Mouse (Mus musculus) C2C12 (cell line): ENCODE data around the gene Bbs5.

ENCODE experiments used
- CEBPB ChIP-seq: IDR thresholded peaks from one replicate; pipeline ENCODE4 v1.6.1; 2011; ENCODE audit warnings: low read depth, mild to moderate bottlenecking, control low read depth, moderate library complexity
- CTCF ChIP-seq: IDR thresholded peaks from one replicate; pipeline ENCODE4 v1.5.1; 2011; ENCODE audit not compliant: control insufficient read depth, insufficient read depth, insufficient read length
- FOSL1 ChIP-seq: IDR thresholded peaks from one replicate; pipeline ENCODE4 v1.8.0; 2011; ENCODE audit warnings: mild to moderate bottlenecking, low read length; ENCODE audit not compliant: poor library complexity, insufficient read depth, severe bottlenecking
- MAX ChIP-seq: IDR thresholded peaks from one replicate; pipeline ENCODE4 v1.6.1; 2011; ENCODE audit warnings: mild to moderate bottlenecking, control low read depth
- MYOD1 ChIP-seq: IDR thresholded peaks from one replicate; pipeline ENCODE4 v1.6.1; 2011; ENCODE audit warnings: low read depth; ENCODE audit not compliant: control insufficient read depth, insufficient read length
- MYOG ChIP-seq: IDR thresholded peaks from one replicate; pipeline ENCODE4 v1.6.1; 2011; ENCODE audit not compliant: control insufficient read depth, insufficient read length; ENCODE audit errors: extremely low read depth
- USF1 ChIP-seq: IDR thresholded peaks from one replicate; pipeline ENCODE4 v1.6.1; 2011; ENCODE audit warnings: low read depth, mild to moderate bottlenecking, control low read depth, moderate library complexity

- no peak for TF ChIP-seq CEBPB
- TF ChIP-seq MYOD1 = no peak
- no peak for TF ChIP-seq CTCF
- no peak for TF ChIP-seq MYOG
- no peak for TF ChIP-seq FOSL1
- TF ChIP-seq USF1 = no peak
- TF ChIP-seq MAX = no peak
Measured at GRCm38 (mm10) chr2:69619286-69619685, 27.7 kb upstream of the Bbs5 start.
